Mouse (Mus musculus) bone marrow, adult 2 months (tissue): Measurements from ENCODE around the gene Mrfap1.

Source experiments
- CTCF ChIP-seq: fragments of 200-500 bp; IDR thresholded peaks from 2 replicates; pipeline ENCODE4 v1.5.1; 2011; ENCODE audit warnings: low read length, control low read depth; ENCODE audit not compliant: control insufficient read depth, insufficient read depth
- POLR2A ChIP-seq: fragments of 200-500 bp; IDR thresholded peaks from 2 replicates; pipeline ENCODE4 v1.6.1; 2011; ENCODE audit warnings: low read depth, mild to moderate bottlenecking, control low read depth, low read length, borderline replicate concordance; ENCODE audit not compliant: control insufficient read depth

- TF ChIP-seq CTCF (no peak), POLR2A (no peak)
These were observed 46.2 kb downstream of the Mrfap1 start for GRCm38 (mm10) chr5:36750119-36751078.
